ENCODE assay signal across 10 mouse cellular contexts in the genomic region with DNA sequence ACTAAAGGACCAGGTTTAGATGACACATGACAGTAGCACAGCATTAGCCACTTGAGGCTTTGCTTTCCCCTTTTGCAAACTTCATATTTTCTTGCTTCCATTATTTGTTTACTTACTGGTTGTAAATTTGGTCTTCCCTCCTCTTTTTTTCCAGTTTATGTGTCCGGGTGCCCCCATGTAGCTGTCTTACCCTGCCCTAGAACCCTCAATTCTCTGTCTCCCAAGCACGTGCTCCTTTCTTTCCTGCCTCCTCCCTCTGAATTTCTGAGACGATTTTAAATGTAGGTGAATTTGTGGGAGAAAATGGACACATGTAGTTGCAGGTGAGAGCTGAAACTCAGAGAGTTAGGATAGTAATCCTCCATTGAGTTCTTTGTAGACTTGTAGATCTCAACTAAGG. TPM values are rescaled to one million over a fixed set of nuclear protein-coding genes. Genes with fewer than 3 reads are reported as not detected.
DNase-seq lines count a peak whose midpoint lies in the region; ATAC-seq lines count a peak whose summit lies in the region.
"Had no signal": no experiment of that assay in that cellular context is flagged by ENCODE, and none has a peak within 500 bp of the region (broad histone marks: within the 10 kb centered on the region; RNA-seq: fewer than 3 reads in every experiment).

No protein-coding gene starts in this region.

- peak overlapping the region; percentile 66 for H3K4me2 ChIP-seq in lung, embryonic 16.5 days (ENCODE audit: low read depth, low read length)
- peak overlapping the region; percentile 46 for H3K4me2 ChIP-seq in forebrain, embryonic 11.5 days (ENCODE audit: low read depth, low read length, severe bottlenecking)
- peak overlapping the region; percentile 57 for H3K4me2 ChIP-seq in limb, embryonic 12.5 days
- H3K4me2 ChIP-seq in neural tube, embryonic 15.5 days: peak overlapping the region; percentile 60

- H3K9ac ChIP-seq in lung, embryonic 16.5 days (ENCODE audit: low read length): peak overlapping the region; percentile 79
- no peak overlapping the region; the same call in 1 of the 2 replicates for H3K9ac ChIP-seq in forebrain, embryonic 11.5 days (ENCODE audit: low read length)
- H3K9ac ChIP-seq in limb, embryonic 12.5 days (replicated peaks): peak overlapping the region; percentile 65
- no peak overlapping the region for H3K9ac ChIP-seq in neural tube, embryonic 15.5 days (replicated peaks)

- peaks cover 4% of the 10 kb centered on the region; the same call in 1 of the 2 replicates for H3K4me1 ChIP-seq in lung, embryonic 16.5 days (replicated peaks; ENCODE audit: control insufficient read depth, insufficient read depth, low read length)
- H3K4me1 ChIP-seq in forebrain, embryonic 11.5 days (replicated peaks; ENCODE audit: control insufficient read depth, insufficient read depth, low read length): no peaks in the 10 kb centered on the region
- H3K4me1 ChIP-seq in limb, embryonic 12.5 days (replicated peaks): peaks cover 7% of the 10 kb centered on the region
- peaks cover 7% of the 10 kb centered on the region for H3K4me1 ChIP-seq in neural tube, embryonic 15.5 days

- no peak for ATAC-seq in lung, embryonic 16.5 days (ENCODE audit: low read depth)
- ATAC-seq in forebrain, embryonic 11.5 days (replicated peaks; ENCODE audit: low FRiP score): no peak
- ATAC-seq in limb, embryonic 12.5 days (ENCODE audit: insufficient number of reproducible peaks, insufficient read depth, low FRiP score, low TSS enrichment, low read depth): no peak
- no peak for ATAC-seq in neural tube, embryonic 15.5 days (ENCODE audit: low FRiP score)

- WGBS in lung, embryonic 16.5 days: 48% methylated on average over 3 of the region's 3 CpGs
- 64% methylated on average over 3 of the region's 3 CpGs for WGBS in forebrain, embryonic 11.5 days
- 60% methylated on average over 3 of the region's 3 CpGs for WGBS in limb, embryonic 12.5 days
- 59% methylated on average over 3 of the region's 3 CpGs for WGBS in neural tube, embryonic 15.5 days

- H3K36me3 ChIP-seq in lung, embryonic 16.5 days (ENCODE audit: control insufficient read depth, insufficient read depth, low read length): peaks cover 4% of the 10 kb centered on the region; the same call in 1 of the 2 replicates
- no peaks in the 10 kb centered on the region for H3K36me3 ChIP-seq in forebrain, embryonic 11.5 days (ENCODE audit: control insufficient read depth, insufficient read depth, low read length)
- H3K36me3 ChIP-seq in limb, embryonic 12.5 days: peaks cover 15% of the 10 kb centered on the region; the same call in 1 of the 2 replicates
- no peaks in the 10 kb centered on the region for H3K36me3 ChIP-seq in neural tube, embryonic 15.5 days

- no peak for DNase-seq in lung, adult 18-20 months
- DNase-seq in forebrain, embryonic 11.5 days (ENCODE audit: low spot score): no peak
- no peak for DNase-seq in spleen, adult 12 weeks (ENCODE audit: low spot score)
- DNase-seq in right cerebral cortex, adult 2 months (ENCODE audit: low spot score in 2 of 2): no peak
- no peak for DNase-seq in kidney, adult 11 months
- DNase-seq: adrenal gland, adult 8-10 months; gastrocnemius, postnatal 14 days had no signal

- H3K27me3 ChIP-seq in lung, embryonic 16.5 days (ENCODE audit: control insufficient read depth, insufficient read depth, low read depth, low read length): no peaks in the 10 kb centered on the region
- no peaks in the 10 kb centered on the region for H3K27me3 ChIP-seq in forebrain, embryonic 11.5 days (ENCODE audit: control insufficient read depth, insufficient read depth, low read length)
- H3K27me3 ChIP-seq in limb, embryonic 12.5 days: peaks cover 26% of the 10 kb centered on the region
- H3K27me3 ChIP-seq in neural tube, embryonic 15.5 days (replicated peaks): peaks cover 9% of the 10 kb centered on the region; the same call in 1 of the 2 replicates

- no peak overlapping the region for H3K27ac ChIP-seq in lung, embryonic 16.5 days (ENCODE audit: low read length)
- H3K27ac ChIP-seq in forebrain, embryonic 11.5 days (ENCODE audit: low read depth, low read length): no peak overlapping the region
- H3K27ac ChIP-seq in limb, embryonic 12.5 days: no peak overlapping the region
- H3K27ac ChIP-seq in neural tube, embryonic 15.5 days (replicated peaks): no peak overlapping the region

- no peaks in the 10 kb centered on the region for H3K9me3 ChIP-seq in lung, embryonic 16.5 days (ENCODE audit: control insufficient read depth, low read length)
- no peaks in the 10 kb centered on the region for H3K9me3 ChIP-seq in forebrain, embryonic 11.5 days (ENCODE audit: control insufficient read depth, low read length)
- no peaks in the 10 kb centered on the region for H3K9me3 ChIP-seq in limb, embryonic 12.5 days
- no peaks in the 10 kb centered on the region for H3K9me3 ChIP-seq in neural tube, embryonic 15.5 days (replicated peaks)

- H3K4me3 ChIP-seq in lung, embryonic 16.5 days (ENCODE audit: low read length): peak overlapping the region; percentile 72
- peak overlapping the region; percentile 50 for H3K4me3 ChIP-seq in forebrain, embryonic 11.5 days (ENCODE audit: low read depth, low read length)
- peak overlapping the region; percentile 54 for H3K4me3 ChIP-seq in limb, embryonic 12.5 days (replicated peaks)
- H3K4me3 ChIP-seq in neural tube, embryonic 15.5 days (replicated peaks): peak overlapping the region; percentile 55

RNA-seq across cellular contexts. Expression of a gene that starts 0.9 kb away (rescaled TPM):
- polyA plus RNA-seq in lung, embryonic 16.5 days (2015; fragmentation: Nextera tagmentation; extraction: Ambion mirVana): 20.3 and 22.0 TPM in 2 replicates
- polyA plus RNA-seq in forebrain, embryonic 11.5 days (2014; fragmentation: Nextera tagmentation; extraction: Ambion mirVana): 16.1 and 17.7 TPM in 2 replicates
- polyA plus RNA-seq in limb, embryonic 12.5 days (2016; fragmentation: Nextera tagmentation; extraction: Ambion mirVana): 16.1 and 17.6 TPM in 2 replicates
- polyA plus RNA-seq in neural tube, embryonic 15.5 days (2015; fragmentation: Nextera tagmentation; extraction: Ambion mirVana): 5.0 and 7.7 TPM in 2 replicates

RNA-seq across cellular contexts. Expression of a gene that starts 16.3 kb away (rescaled TPM):
- 0.45 and 0.50 TPM in 2 replicates for polyA plus RNA-seq in lung, embryonic 16.5 days (2015; fragmentation: Nextera tagmentation; extraction: Ambion mirVana)
- polyA plus RNA-seq in forebrain, embryonic 11.5 days (2014; fragmentation: Nextera tagmentation; extraction: Ambion mirVana): not detected in 2 replicates
- not detected in 2 replicates for polyA plus RNA-seq in limb, embryonic 12.5 days (2016; fragmentation: Nextera tagmentation; extraction: Ambion mirVana)
- not detected in 2 replicates for polyA plus RNA-seq in neural tube, embryonic 15.5 days (2015; fragmentation: Nextera tagmentation; extraction: Ambion mirVana)

RNA-seq across cellular contexts. Expression of a gene that starts 47.3 kb away (rescaled TPM):
- 56.4 and 58.4 TPM in 2 replicates for polyA plus RNA-seq in lung, embryonic 16.5 days (2015; fragmentation: Nextera tagmentation; extraction: Ambion mirVana)
- polyA plus RNA-seq in forebrain, embryonic 11.5 days (2014; fragmentation: Nextera tagmentation; extraction: Ambion mirVana): 0.75 and 0.88 TPM in 2 replicates
- 4.0 and 4.5 TPM in 2 replicates for polyA plus RNA-seq in limb, embryonic 12.5 days (2016; fragmentation: Nextera tagmentation; extraction: Ambion mirVana)
- 0.36 and 1.4 TPM in 2 replicates for polyA plus RNA-seq in neural tube, embryonic 15.5 days (2015; fragmentation: Nextera tagmentation; extraction: Ambion mirVana)

Comparison
In these comparisons a context has a peak if more than half of its experiments do, and no peak if none do; other contexts are left out.
1. H3K9ac ChIP-seq: peak in lung, embryonic 16.5 days (single experiment) and limb, embryonic 12.5 days (single experiment); none in forebrain, embryonic 11.5 days (single experiment) and neural tube, embryonic 15.5 days (single experiment).
2. RNA of a gene that starts 47.3 kb away (polyA plus RNA-seq): 56.4 to 58.4 TPM in lung, embryonic 16.5 days; 4.0 to 4.5 TPM in limb, embryonic 12.5 days, 0.75 to 0.88 TPM in forebrain, embryonic 11.5 days and 0.36 to 1.4 TPM in neural tube, embryonic 15.5 days; every median in the first group is over 10 times any median in the second.
3. Peak in every context shown above with its lines, with median percentiles within 50 percentile points of each other: H3K4me2 ChIP-seq and H3K4me3 ChIP-seq.